Mouse (Mus musculus) heart, embryonic 15.5 days (tissue): ENCODE data around the gene Agbl5. TPM values are rescaled to one million over a fixed set of nuclear protein-coding genes. Genes with fewer than 3 reads are reported as not detected.

Experiments
- ATAC-seq: fragments of 200-750 bp; cut with Nextera tagmentation; replicated peaks from 2 replicates; pipeline ENCODE4 v1.8.0; 2017; ENCODE audit warnings: low read depth, moderate TSS enrichment; ENCODE audit not compliant: insufficient number of reproducible peaks, insufficient read depth, low FRiP score
- H3K27ac ChIP-seq: fragments of 300-500 bp; sonication (generic); 2 replicates; pipeline ENCODE4 v1.5.1; 2015; ENCODE audit warnings: mild to moderate bottlenecking, inconsistent platforms
- H3K27me3 ChIP-seq: fragments of 300-500 bp; sonication (generic); 2 replicates; pipeline ENCODE4 v1.6.1; 2015; ENCODE audit warnings: inconsistent platforms
- H3K36me3 ChIP-seq: fragments of 300-500 bp; sonication (generic); 2 replicates; pipeline ENCODE4 v1.6.1; 2015; ENCODE audit warnings: mild to moderate bottlenecking, inconsistent platforms
- H3K4me1 ChIP-seq: fragments of 300-500 bp; sonication (generic); replicated peaks from 2 replicates; pipeline ENCODE4 v1.6.1; 2015; ENCODE audit warnings: inconsistent platforms
- H3K4me2 ChIP-seq: fragments of 300-500 bp; sonication (generic); 2 replicates; pipeline ENCODE4 v1.6.1; 2015; ENCODE audit warnings: inconsistent platforms, mild to moderate bottlenecking, moderate library complexity
- H3K4me3 ChIP-seq: fragments of 300-500 bp; sonication (generic); 2 replicates; pipeline ENCODE4 v1.5.1; 2015; ENCODE audit warnings: mild to moderate bottlenecking, inconsistent platforms
- H3K9ac ChIP-seq: fragments of 300-500 bp; sonication (generic); 2 replicates; pipeline ENCODE4 v1.6.1; 2015; ENCODE audit warnings: mild to moderate bottlenecking, inconsistent platforms
- H3K9me3 ChIP-seq: fragments of 300-500 bp; sonication (generic); replicated peaks from 2 replicates; pipeline ENCODE4 v1.6.1; 2016; ENCODE audit warnings: inconsistent platforms
- WGBS: fragments of 180-500 bp; shearing (Covaris S2); methylation state at CpG from one replicate; pipeline ENCODE4 v1.1.7; 2015; ENCODE audit warnings: mixed read lengths; 5-methylcytosine and 5-hydroxymethylcytosine counted together
- polyA plus RNA-seq: library from polyadenylated mRNA; unstranded; fragments of >200 nt; fragmentation: Nextera tagmentation; extraction: Ambion mirVana; gene quantifications from 2 replicates; pipeline ENCODE4 v1.2.1, GENCODE M21; 2015

Gene Agbl5
- polyA plus RNA-seq, 1 experiment from 2014 or later: 8.9 TPM

- H3K36me3 ChIP-seq: peaks cover 39% of the 10 kb centered on the region
Observed at GRCm38 (mm10) chr5:30954065-30954464, 65.6 kb downstream of the Agbl5 start.

GRCm38 (mm10) chr5:30954556-30954955 lies 66.1 kb downstream of the Agbl5 start:
- H3K27me3 ChIP-seq: no peaks in the 10 kb centered on the region
- H3K9me3 ChIP-seq: no peaks in the 10 kb centered on the region
- ATAC-seq: no peak
- no peak overlapping the region for H3K9ac ChIP-seq
- H3K4me2 ChIP-seq: no peak overlapping the region
- WGBS: 94% methylated on average over 9 of the region's 9 CpGs
- no peak overlapping the region for H3K27ac ChIP-seq
- no peak overlapping the region for H3K4me3 ChIP-seq
- H3K4me1 ChIP-seq: peaks cover 30% of the 10 kb centered on the region
- peaks cover 39% of the 10 kb centered on the region for H3K36me3 ChIP-seq

More at GRCm38 (mm10) chr5:30954065-30954464, 65.6 kb downstream of the Agbl5 start:
- Histone ChIP-seq H3K9me3 (no peaks in the 10 kb centered on the region), H3K27ac (no peak overlapping the region), H3K4me1 (peaks cover 30% of the 10 kb centered on the region), H3K4me2 (no peak overlapping the region), H3K9ac (no peak overlapping the region), H3K4me3 (no peak overlapping the region), H3K27me3 (no peaks in the 10 kb centered on the region)
- ATAC-seq: no peak
- 94% methylated on average over 6 of the region's 6 CpGs for WGBS

GRCm38 (mm10) chr5:30955751-30956150 lies 67.3 kb downstream of the Agbl5 start:
- Histone ChIP-seq H3K27me3 (no peaks in the 10 kb centered on the region), H3K27ac (no peak overlapping the region), H3K36me3 (peaks cover 39% of the 10 kb centered on the region), H3K9me3 (no peaks in the 10 kb centered on the region), H3K4me3 (no peak overlapping the region), H3K4me1 (peaks cover 26% of the 10 kb centered on the region), H3K4me2 (no peak overlapping the region), H3K9ac (no peak overlapping the region)
- 93% methylated on average over 6 of the region's 6 CpGs for WGBS
- no peak for ATAC-seq

Other genes with a start within 250 kb of the Agbl5 start
- gene Slc35f6, start 240.8 kb upstream of the Agbl5 start, polyA plus RNA-seq: 22.2 and 28.2 TPM in 2 replicates
- gene Cenpa, start 221.9 kb upstream of the Agbl5 start, polyA plus RNA-seq: 210 and 218 TPM in 2 replicates
- 2.2 and 4.7 TPM in 2 replicates for gene Dpysl5, start 177.1 kb upstream of the Agbl5 start, polyA plus RNA-seq
- gene Mapre3, start 74.1 kb upstream of the Agbl5 start, polyA plus RNA-seq: 16.3 and 20.1 TPM in 2 replicates
- gene Tmem214, start 20.7 kb upstream of the Agbl5 start, polyA plus RNA-seq: 57.5 and 67.2 TPM in 2 replicates
- gene Ost4, start 19.1 kb downstream of the Agbl5 start, polyA plus RNA-seq: 372 and 381 TPM in 2 replicates
- 125 and 179 TPM in 2 replicates for gene Emilin1, start 24.7 kb downstream of the Agbl5 start, polyA plus RNA-seq
- gene Khk, start 32.7 kb downstream of the Agbl5 start, polyA plus RNA-seq: 12.4 and 13.9 TPM in 2 replicates
- gene Cgref1, start 56.9 kb downstream of the Agbl5 start, polyA plus RNA-seq: 2.4 and 4.2 TPM in 2 replicates
- gene Preb, start 71.7 kb downstream of the Agbl5 start, polyA plus RNA-seq: 74.4 and 99.1 TPM in 2 replicates
- 0.09 and 0.15 TPM in 2 replicates for gene Tcf23, start 80.0 kb downstream of the Agbl5 start, polyA plus RNA-seq
- 116 and 118 TPM in 2 replicates for gene Atraid, start 159.6 kb downstream of the Agbl5 start, polyA plus RNA-seq
- gene Slc5a6, start 160.2 kb downstream of the Agbl5 start, polyA plus RNA-seq: 5.8 and 9.3 TPM in 2 replicates
- gene Cad, start 166.1 kb downstream of the Agbl5 start, polyA plus RNA-seq: 11.0 and 19.0 TPM in 2 replicates
- not detected in 2 replicates for gene Dnajc5g, start 217.6 kb downstream of the Agbl5 start, polyA plus RNA-seq
- 0.25 and 0.36 TPM in 2 replicates for gene Slc30a3, start 219.5 kb downstream of the Agbl5 start, polyA plus RNA-seq
- gene Trim54, start 228.0 kb downstream of the Agbl5 start, polyA plus RNA-seq: 8.0 and 9.9 TPM in 2 replicates